Mouse (Mus musculus): ENCODE measurements around the gene Amhr2.

DNA sequence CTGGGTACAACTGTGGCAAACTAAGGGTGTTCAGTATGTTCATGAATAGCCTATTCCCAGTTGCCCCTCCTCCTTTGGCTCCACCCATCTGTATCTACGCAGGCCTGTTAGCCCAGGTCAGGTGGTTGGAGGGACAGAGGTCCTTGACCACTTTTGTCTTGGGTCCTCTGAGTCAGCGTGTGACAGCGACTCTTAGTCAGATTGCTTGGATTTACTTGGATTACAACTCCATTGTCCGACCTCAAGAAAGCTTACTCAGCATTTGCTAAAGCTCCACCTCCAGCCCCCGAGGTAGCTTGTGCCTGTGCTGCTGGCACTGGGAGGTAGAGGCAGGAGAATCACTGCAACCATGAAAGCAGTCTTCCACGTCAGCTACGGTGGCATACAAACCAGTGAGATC is 5.8 kb downstream of the Amhr2 start:
- no peak for TF ChIP-seq CTCF (IDR thresholded peaks at IDR 0.05; ENCODE audit: borderline replicate concordance, extremely low read depth, insufficient read depth, insufficient read length)
- TF ChIP-seq POLR2A (IDR thresholded peaks at IDR 0.05; ENCODE audit: borderline replicate concordance, extremely low read depth, insufficient read depth, insufficient read length, poor library complexity, severe bottlenecking) = no peak
